Mouse (Mus musculus) brain, embryonic 14.5 days (tissue): ENCODE results near the gene Litaf.

Experiments used
- CTCF ChIP-seq: fragments of 200-500 bp; IDR thresholded peaks from 2 replicates; pipeline ENCODE4 v1.5.1; 2012; ENCODE audit warnings: inconsistent platforms, mild to moderate bottlenecking, moderate library complexity, borderline replicate concordance; ENCODE audit not compliant: insufficient read depth, insufficient read length; ENCODE audit errors: extremely low read depth
- POLR2A ChIP-seq: fragments of 200-500 bp; IDR thresholded peaks from 2 replicates; pipeline ENCODE4 v1.6.1; 2012; ENCODE audit warnings: mild to moderate bottlenecking, inconsistent platforms, borderline replicate concordance; ENCODE audit not compliant: poor library complexity, insufficient read depth, insufficient read length, severe bottlenecking; ENCODE audit errors: extremely low read depth

GRCm38 (mm10) chr16:10919856-10920255, 146.1 kb downstream of the Litaf start:
- no peak for TF ChIP-seq POLR2A
- TF ChIP-seq CTCF: no peak
